Mouse (Mus musculus) E14TG2a.4 (cell line): ENCODE measurements around the gene Pnma1.

ENCODE experiments used
- CTCF ChIP-seq: conservative IDR thresholded peaks from 2 replicates; pipeline ENCODE4 v1.5.1; 2014; ENCODE audit warnings: low read length
- NANOG ChIP-seq: IDR thresholded peaks from 2 replicates; pipeline ENCODE4 v1.6.1; 2014; ENCODE audit warnings: borderline replicate concordance, low read length, mixed read lengths
- POU5F1 ChIP-seq: IDR thresholded peaks from 2 replicates; pipeline ENCODE4 v1.6.1; 2014; ENCODE audit warnings: low read length, borderline replicate concordance

DNA sequence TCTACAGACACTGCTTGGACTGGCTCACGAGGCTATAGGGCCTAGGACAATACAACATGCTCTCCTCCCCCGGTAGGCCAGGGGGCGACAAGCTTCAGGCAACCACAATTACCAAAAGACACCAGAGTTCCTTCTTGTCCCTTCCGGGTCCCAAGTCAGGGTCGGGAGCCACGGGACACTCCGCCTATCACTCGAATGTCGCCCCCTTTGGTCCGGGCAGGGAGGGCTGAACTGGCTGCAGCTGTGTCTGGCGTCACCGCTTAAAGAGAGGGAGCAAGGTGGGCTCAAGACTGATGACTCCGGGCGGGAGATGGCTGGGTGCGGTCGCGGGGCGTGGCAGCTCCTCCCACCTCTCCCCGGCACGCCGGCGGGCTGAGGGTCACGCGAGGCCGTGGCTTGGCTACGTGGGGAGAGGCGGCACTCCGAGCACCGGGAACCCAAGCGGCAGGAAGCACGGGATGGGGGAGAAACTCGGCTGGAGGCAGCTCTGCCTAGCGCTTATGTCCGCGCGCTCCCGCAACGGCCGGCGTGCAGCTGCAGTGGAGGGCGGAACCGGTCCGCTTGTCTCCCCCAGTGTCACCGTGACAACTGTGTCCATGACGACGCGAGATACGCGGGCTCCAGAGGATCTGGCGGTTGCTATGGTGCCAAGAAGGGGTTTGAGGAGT, at the start of gene Pnma1:
- TF ChIP-seq CTCF: peak; percentile 25; the same call in 1 of the 2 replicates
- no peak for TF ChIP-seq POU5F1
- no peak for TF ChIP-seq NANOG
